Mouse (Mus musculus) layer of hippocampus, adult 8-10 months (tissue): ENCODE data around the gene Cdc14a. TPM values are rescaled to one million over a fixed set of nuclear protein-coding genes. Genes with fewer than 3 reads are reported as not detected.

Experiments used
- DNase-seq, 2 experiments: peaks; one replicate each; pipeline ENCODE4 v3.0.0; 2022; ENCODE audit warnings: low spot score in 2 of 2
- total RNA-seq, 4 experiments: library from RNA; stranded (reverse); gene quantifications; 2 replicates each; pipeline ENCODE4 v1.2.4; 2022

Gene Cdc14a
- total RNA-seq, 4 experiments from 2014 or later = 6.2 to 10.8 (median 7.4) TPM

- no peak for DNase-seq
Observed at GRCm38 (mm10) chr3:116414451-116414860, 9.4 kb downstream of the Cdc14a start.

GRCm38 (mm10) chr3:116412954-116413724, 10.7 kb downstream of the Cdc14a start:
- no peak for DNase-seq

GRCm38 (mm10) chr3:116410051-116410450, 13.8 kb downstream of the Cdc14a start:
- DNase-seq = no peak

- DNase-seq = no peak
Observed at GRCm38 (mm10) chr3:116409486-116409885, 14.3 kb downstream of the Cdc14a start.

GRCm38 (mm10) chr3:116408856-116409255, 15.0 kb downstream of the Cdc14a start:
- no peak for DNase-seq

GRCm38 (mm10) chr3:116405516-116405915, 18.3 kb downstream of the Cdc14a start:
- DNase-seq = no peak

- DNase-seq = no peak
Observed at GRCm38 (mm10) chr3:116401436-116401835, 22.4 kb downstream of the Cdc14a start.

GRCm38 (mm10) chr3:116399349-116400090, 24.3 kb downstream of the Cdc14a start:
- DNase-seq = no peak

GRCm38 (mm10) chr3:116398543-116398942, 25.3 kb downstream of the Cdc14a start:
- DNase-seq = no peak

GRCm38 (mm10) chr3:116397976-116398375, 25.9 kb downstream of the Cdc14a start:
- DNase-seq = no peak

GRCm38 (mm10) chr3:116397341-116397740, 26.5 kb downstream of the Cdc14a start:
- no peak for DNase-seq

- no peak for DNase-seq
Observed at GRCm38 (mm10) chr3:116396571-116396970, 27.3 kb downstream of the Cdc14a start.

- no peak for DNase-seq
Observed at GRCm38 (mm10) chr3:116394885-116395390, 28.9 kb downstream of the Cdc14a start.

GRCm38 (mm10) chr3:116391399-116391798, 32.4 kb downstream of the Cdc14a start:
- DNase-seq = no peak

GRCm38 (mm10) chr3:116389500-116390470, 34.0 kb downstream of the Cdc14a start:
- no peak for DNase-seq

- no peak for DNase-seq
Observed at GRCm38 (mm10) chr3:116388808-116389207, 35.0 kb downstream of the Cdc14a start.

- no peak for DNase-seq
Observed at GRCm38 (mm10) chr3:116386886-116387285, 36.9 kb downstream of the Cdc14a start.

- no peak for DNase-seq
Observed at GRCm38 (mm10) chr3:116386342-116386741, 37.5 kb downstream of the Cdc14a start.

- DNase-seq = no peak
Observed at GRCm38 (mm10) chr3:116384319-116384718, 39.5 kb downstream of the Cdc14a start.

- DNase-seq = no peak
Observed at GRCm38 (mm10) chr3:116380319-116380718, 43.5 kb downstream of the Cdc14a start.

GRCm38 (mm10) chr3:116375442-116375841, 48.4 kb downstream of the Cdc14a start:
- no peak for DNase-seq
